Mouse (Mus musculus) left cerebral cortex, adult 11 months (tissue): ENCODE results near the gene Colca2.

ENCODE experiments used
- DNase-seq: peaks from one replicate; pipeline ENCODE4 v3.0.0; 2022; ENCODE audit warnings: low spot score

The Colca2 gene

GRCm38 (mm10) chr9:51272102-51272501 lies 6.3 kb downstream of the Colca2 start:
- no peak for DNase-seq

GRCm38 (mm10) chr9:51271073-51271472 lies 7.3 kb downstream of the Colca2 start:
- no peak for DNase-seq

GRCm38 (mm10) chr9:51268852-51269251 lies 9.5 kb downstream of the Colca2 start:
- no peak for DNase-seq

- DNase-seq, result no peak
These were observed 19.9 kb downstream of the Colca2 start for GRCm38 (mm10) chr9:51258426-51258825.

GRCm38 (mm10) chr9:51256780-51257502 lies 21.4 kb downstream of the Colca2 start:
- DNase-seq, result no peak

- DNase-seq, result peak; percentile 39
These were observed 39.5 kb downstream of the Colca2 start for GRCm38 (mm10) chr9:51238741-51239385.

- no peak for DNase-seq
These were observed 46.2 kb downstream of the Colca2 start for GRCm38 (mm10) chr9:51232163-51232562.

- DNase-seq, result no peak
These were observed 47.5 kb downstream of the Colca2 start for GRCm38 (mm10) chr9:51230701-51231389.

- DNase-seq, result no peak
These were observed 52.7 kb downstream of the Colca2 start for GRCm38 (mm10) chr9:51225636-51226166.
